Mouse (Mus musculus) megakaryocyte-erythroid progenitor cell, adult 5-6 weeks (primary cell): ENCODE measurements at regions not wholly inside any gene's neighbourhood (a gene's known extent, or its start where the extent isn't known, plus 50 kb on each side); places are given as distances from the start of the nearest gene placed in this dataset.
A peak's percentile ranks its signal among the peaks of the same experiment; 100 is the strongest.
"Not testable (repeated sequence)": the region's sequence is repeated elsewhere in the genome, so short reads cannot be mapped to it uniquely, and the experiment has no call there.

ENCODE experiments used
- ATAC-seq: replicated peaks from 2 replicates; pipeline ENCODE4 v1.8.0; 2016; ENCODE audit warnings: mild to moderate bottlenecking, inconsistent platforms; ENCODE audit not compliant: severe bottlenecking, poor library complexity, low FRiP score, low TSS enrichment

GRCm38 (mm10) chr17:83977725-83978124 lies 130.0 kb upstream of the Haao start:
- ATAC-seq = no peak

DNA sequence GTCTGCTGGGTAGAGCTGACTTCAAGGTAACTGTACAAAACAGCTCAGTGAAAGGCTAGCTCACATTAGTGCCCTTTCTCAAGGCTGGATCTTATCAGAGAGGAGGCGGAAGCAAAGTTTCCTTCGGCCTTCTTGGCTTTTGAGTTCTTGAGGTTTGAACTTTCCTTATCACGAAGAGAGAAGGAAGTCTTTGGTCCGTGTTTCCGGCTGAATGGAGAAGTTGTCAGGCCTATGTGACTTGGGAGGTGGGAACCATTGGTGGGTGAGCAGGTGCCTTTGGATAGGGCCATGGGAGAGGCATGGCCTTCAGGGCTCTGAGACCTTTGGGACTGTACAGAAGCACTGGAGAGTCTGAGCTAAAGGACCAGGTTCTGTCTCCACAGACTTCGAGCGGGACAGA lies 128.1 kb upstream of the Haao start:
- no peak for ATAC-seq

DNA sequence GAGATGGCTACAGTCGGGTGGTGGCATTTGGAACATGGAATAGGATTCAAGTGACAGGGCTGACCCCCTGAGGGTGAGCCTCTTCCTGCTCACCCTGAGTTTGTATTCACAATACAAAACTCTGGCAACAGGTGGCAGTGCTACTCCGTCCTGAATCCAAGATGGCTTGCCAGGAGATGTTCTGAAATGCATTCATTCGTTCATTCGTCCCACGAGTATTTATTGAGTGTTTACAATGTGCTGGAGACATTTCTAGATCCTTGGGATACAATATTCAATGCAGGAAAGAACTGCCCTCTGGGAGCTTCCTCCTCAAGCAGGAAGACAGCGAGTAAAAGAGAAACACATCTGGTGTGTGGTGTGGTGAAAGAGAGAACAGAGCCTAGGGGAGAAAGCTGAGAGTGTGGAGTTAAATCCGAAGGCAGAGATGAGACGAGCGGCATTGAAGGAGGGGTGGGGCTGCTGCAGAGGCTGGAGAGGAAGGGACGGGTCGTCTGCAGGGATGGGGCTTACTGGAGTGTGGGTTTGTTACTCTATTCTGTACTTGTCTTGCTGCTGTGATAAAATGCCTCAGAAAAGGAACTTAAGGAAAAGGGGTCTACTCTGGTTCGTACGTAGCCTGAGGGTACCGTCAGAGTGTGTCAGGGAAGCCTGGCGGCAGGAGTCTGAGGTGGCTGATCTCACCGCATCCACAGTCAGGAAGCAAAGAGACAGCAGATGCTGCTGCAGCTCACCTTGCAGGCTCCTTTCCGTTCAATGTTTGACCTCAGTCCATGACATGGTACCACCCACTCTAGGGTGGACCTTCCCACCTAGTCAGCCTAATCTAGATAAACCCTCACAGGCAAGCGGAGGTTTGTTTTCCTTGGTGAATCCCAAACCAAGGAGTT lies 125.9 kb upstream of the Haao start:
- peak; percentile 64 for ATAC-seq

DNA sequence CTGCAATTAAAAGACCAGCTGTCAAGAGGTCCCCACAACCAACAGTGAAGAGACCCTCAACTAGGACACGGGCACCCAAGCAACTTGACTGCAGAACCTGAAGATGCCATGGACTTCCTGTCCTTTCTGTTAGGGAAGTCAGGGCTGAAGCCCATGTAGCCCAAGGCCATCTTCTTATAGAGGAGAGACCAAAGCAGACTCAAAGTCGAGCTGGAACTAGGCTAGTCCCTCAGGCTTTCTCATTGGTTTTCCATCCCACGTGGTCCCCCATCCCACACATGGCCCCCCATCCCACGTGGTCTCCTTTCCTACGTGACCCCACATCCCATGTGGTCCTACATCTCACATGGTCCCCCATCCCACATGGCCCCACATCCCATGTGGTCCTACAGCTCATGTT lies 125.1 kb upstream of the Haao start:
- no peak for ATAC-seq

DNA sequence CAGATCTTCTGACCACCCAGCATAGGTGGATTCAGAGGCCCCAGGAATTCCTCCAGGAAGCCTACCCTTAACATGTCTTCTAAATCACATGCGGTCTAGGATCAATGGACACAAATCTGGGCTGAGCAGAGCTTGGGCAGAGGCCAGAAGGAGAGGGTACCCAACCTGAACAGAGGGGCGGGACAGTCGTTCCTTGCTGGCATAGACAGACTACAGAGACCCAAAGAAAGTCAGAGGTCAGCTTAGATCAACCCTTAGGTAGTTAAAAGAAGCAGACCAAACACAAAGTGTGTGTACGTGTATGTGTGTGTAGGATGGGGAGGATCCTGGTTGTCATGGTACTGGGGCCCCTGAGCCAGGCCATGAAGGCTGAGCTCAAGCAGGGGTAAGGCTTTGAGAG lies 124.7 kb upstream of the Haao start:
- no peak for ATAC-seq

DNA sequence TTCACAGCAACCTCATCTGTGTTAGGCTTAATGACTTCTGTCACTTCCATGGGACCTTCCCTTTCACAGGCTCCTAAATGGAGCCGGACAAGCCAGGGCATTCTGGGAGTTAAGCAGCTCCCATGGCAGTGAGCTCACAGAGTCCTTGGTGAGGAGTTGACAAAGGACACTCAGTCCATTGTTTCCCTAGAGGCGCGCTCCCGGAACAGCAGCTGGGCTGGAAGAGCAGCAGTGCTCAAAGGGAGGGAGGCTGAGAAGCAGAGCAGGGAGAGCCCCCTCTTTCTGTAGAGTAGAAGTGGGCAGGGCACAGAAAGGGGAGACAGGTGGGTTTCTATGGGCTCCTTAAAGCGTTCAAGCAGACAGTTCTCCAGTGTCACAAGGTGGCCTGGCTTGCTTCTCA lies 124.3 kb upstream of the Haao start:
- no peak for ATAC-seq

- peak; percentile 49; the same call in 1 of the 2 replicates for ATAC-seq
These were observed 121.7 kb upstream of the Haao start for GRCm38 (mm10) chr17:83969407-83969826.

DNA sequence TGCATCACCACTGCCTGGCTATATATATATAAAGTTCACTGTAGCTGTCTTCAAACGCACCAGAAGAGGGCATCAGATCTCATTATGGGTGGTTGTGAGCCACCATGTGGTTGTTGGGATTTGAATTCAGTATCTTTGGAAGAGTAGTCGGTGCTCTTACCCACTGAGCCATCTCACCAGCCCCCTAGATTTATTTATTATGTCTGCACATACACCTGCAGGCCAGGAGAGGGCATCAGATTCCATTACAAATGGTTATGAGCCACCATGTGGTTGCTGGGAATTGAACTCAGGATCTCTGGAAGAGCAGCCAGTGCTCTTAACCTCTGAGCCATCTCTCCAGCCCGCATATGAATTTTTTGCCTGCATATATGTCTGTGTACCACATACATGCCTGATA lies 120.4 kb upstream of the Haao start:
- ATAC-seq = not testable (repeated sequence)

GRCm38 (mm10) chr17:83967007-83967406 lies 119.2 kb upstream of the Haao start:
- no peak for ATAC-seq

- no peak for ATAC-seq
These were observed 116.9 kb upstream of the Haao start for GRCm38 (mm10) chr17:83964454-83965211.

- no peak for ATAC-seq
These were observed 115.8 kb upstream of the Haao start for GRCm38 (mm10) chr17:83963561-83963960.

DNA sequence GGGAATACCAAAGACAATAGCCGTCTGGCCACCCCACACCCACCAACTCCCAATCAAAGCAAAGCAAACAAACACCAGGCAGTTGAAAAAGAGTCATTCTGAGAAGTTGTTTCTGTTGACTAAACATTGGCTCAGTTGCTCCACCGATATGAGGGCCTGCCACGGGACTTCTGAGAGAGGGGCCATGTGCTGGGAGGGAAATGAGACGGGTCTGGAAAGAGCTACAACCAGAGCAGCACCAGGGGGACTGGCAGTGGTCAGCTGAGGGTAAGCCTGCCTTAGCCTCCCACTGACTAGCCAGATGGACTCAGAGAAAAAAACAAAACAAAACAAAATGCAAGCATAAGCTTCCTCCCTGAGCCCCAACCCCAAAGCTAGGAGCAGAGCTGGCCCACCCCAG lies 115.1 kb upstream of the Haao start:
- ATAC-seq = no peak

DNA sequence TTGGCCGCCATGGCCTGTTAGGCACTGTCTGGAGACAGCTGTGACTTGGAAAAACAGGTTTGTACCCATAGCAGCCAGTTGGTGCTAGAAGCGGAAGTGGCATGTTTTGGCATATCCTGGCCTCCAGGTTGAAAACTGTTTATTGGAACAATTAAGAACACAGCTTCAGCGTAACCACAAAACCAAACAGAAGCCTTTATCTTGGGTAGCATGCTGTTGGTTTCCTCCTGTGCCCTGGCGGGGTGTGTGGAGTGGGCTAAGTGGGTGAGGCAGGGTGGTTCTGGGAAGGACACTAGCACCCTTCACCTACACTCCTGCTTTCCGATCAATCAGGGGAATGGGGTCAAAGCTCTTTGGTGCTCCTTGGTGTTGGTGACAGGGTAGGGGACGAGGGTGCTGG lies 114.4 kb upstream of the Haao start:
- peak; percentile 69 for ATAC-seq

DNA sequence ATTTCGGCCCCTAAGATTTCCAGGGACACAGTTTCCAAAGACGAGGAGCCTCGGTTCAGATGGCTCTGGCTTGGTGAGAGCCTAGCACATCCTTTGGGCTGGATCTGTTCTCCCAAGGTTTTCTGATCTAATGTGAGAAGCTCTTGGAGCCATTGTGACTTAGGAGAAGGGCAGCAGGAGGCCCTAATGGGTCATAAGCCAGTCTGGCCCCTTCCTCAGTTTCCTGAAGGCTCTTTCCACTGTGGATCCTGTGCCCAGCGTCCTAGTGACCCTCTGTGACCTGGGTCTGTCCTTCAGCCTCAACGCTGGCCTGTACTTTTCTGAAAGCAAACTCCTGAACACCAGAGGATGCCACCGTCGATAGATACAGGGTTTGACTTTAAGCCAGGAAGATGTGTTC lies 113.1 kb upstream of the Haao start:
- ATAC-seq = no peak

DNA sequence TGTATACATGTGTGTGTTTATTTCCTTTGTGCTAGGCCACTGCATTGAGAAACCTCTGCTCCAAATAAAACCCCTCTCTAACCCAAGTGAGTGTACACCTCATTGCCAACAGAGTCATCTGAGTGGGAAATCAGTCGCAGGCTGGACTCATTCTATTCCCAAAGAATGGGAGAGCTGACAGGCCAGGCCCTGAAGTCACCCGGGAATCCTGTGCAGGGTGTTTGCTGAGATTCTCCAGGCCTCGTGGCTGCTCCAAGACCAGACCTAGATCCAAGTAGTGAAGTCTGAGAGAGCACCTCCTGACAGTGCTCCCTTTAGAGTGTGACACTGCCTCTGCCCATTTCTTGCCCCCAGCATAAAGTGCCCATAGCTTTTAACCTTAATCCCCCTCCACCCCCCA lies 112.4 kb upstream of the Haao start:
- no peak for ATAC-seq

DNA sequence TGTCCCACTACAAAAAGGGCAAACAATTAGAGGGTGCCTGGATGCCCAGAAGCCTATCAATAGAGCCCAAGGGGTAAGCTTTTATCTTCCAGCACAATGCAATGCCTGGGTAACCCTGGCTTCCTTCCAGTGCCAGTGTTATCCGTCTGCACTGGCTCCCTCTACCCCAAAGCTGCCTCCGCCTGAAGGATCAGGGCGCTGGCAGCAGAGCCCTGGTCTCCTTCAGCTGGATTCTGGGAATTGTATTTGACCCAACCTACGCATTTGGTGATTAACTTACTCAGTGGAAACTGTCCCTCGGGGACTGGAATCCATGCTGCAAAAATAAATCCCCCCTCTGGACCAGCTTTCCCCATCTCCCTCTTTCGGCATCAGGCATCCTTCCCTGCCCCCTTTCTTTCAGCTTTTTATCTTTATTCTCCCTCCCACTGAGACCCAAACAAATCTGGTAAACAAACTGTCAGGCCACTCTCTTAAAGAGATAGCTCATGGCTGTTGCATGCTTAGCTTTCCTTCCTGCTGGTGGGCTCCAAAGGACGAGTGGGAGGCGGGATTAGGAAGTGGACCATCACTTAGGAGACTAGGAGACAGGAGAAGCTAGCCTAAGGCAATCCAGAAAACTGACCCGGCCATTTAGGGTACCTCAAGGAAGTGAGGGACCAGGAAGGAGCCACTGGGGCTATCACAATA lies 111.5 kb upstream of the Haao start:
- ATAC-seq = peak; percentile 63

- ATAC-seq = peak; percentile 29
These were observed 110.9 kb upstream of the Haao start for GRCm38 (mm10) chr17:83958706-83959105.

DNA sequence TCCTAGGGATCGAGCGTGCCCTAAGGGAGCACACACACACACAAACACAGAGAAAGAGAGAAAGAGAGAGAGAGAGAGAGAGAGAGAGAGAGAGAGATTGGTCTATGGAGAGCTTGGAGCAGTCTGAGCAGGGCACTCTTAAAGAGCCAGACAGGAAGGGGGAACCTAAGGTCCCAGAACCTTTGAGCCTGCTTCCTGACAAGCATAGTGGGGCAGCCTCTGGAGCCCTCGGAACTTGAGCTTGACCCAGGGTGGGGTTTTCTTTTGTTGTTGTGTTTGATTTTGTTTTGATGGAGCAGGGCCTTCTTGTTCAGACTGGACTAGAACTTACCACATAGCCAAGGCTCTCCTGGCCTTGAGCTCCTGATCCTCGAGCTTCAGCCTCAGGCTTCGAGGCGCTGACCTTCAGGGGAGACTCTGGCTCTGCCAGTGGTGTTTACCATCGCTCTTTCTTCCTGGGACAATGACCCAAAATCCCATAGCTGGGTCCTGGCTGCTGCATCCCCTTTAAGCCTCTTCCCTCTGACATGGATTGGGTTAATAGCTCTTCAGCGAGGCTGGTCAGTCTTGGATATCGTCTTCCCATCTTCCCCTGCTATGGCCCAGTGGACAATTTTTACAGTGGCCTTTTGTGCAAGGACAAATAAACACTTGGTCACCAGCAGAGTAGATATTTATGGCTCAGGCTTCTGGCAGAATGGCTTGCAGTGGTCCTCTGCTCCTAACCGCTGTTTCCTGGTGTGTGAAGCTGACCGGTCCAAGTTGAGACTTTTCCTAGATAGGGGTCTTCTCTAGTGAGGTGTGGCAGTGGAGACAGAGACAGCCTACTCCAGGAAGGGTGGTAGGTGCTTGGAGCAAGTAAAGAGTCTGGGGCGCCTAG lies 110.1 kb upstream of the Haao start:
- no peak for ATAC-seq

- peak; percentile 60 for ATAC-seq
These were observed 109.2 kb upstream of the Haao start for GRCm38 (mm10) chr17:83956821-83957565.
